Mouse (Mus musculus): Measurements from ENCODE around the gene Eif3i. TPM values are rescaled to one million over a fixed set of nuclear protein-coding genes. Genes with fewer than 3 reads are reported as not detected.

The Eif3i gene
- polyA plus RNA-seq, 1 experiment from 2014 or later = 329 TPM

- H3K27me3 ChIP-seq (replicated peaks; ENCODE audit: control insufficient read depth, insufficient read depth, low read length) = no peaks in the 10 kb centered on the region
- H3K4me3 ChIP-seq (ENCODE audit: low read depth, low read length) = peak overlapping the region; percentile 55
- 2% methylated on average over 36 of the region's 36 CpGs for WGBS
- peak; percentile 70 for ATAC-seq (replicated peaks; ENCODE audit: low FRiP score)
- DNase-seq (ENCODE audit: low spot score) = peak; percentile 88
- H3K9me3 ChIP-seq (ENCODE audit: control insufficient read depth, low read length) = no peaks in the 10 kb centered on the region
- peak overlapping the region; percentile 66 for H3K9ac ChIP-seq (ENCODE audit: low read depth, low read length)
- H3K4me2 ChIP-seq = peak overlapping the region; percentile 74
- peak overlapping the region; percentile 39 for H3K27ac ChIP-seq (ENCODE audit: low read depth, low read length)
- peaks cover 11% of the 10 kb centered on the region for H3K4me1 ChIP-seq (replicated peaks; ENCODE audit: control insufficient read depth, insufficient read depth, low read length)
- H3K36me3 ChIP-seq (ENCODE audit: control insufficient read depth, insufficient read depth, low read length) = no peaks in the 10 kb centered on the region
These were observed 15.4 kb downstream of the Eif3i start for GRCm38 (mm10) chr4:129584884-129585608.

GRCm38 (mm10) chr4:129584370-129584769 lies 16.1 kb downstream of the Eif3i start:
- Histone ChIP-seq H3K9ac (ENCODE audit: low read depth, low read length) (peak overlapping the region; percentile 66), H3K4me2 (peak overlapping the region; percentile 74), H3K27me3 (replicated peaks; ENCODE audit: control insufficient read depth, insufficient read depth, low read length) (no peaks in the 10 kb centered on the region), H3K27ac (ENCODE audit: low read depth, low read length) (peak overlapping the region; percentile 39; the same call in 1 of the 2 replicates), H3K4me3 (ENCODE audit: low read depth, low read length) (peak overlapping the region; percentile 55), H3K36me3 (ENCODE audit: control insufficient read depth, insufficient read depth, low read length) (no peaks in the 10 kb centered on the region), H3K9me3 (ENCODE audit: control insufficient read depth, low read length) (no peaks in the 10 kb centered on the region), H3K4me1 (replicated peaks; ENCODE audit: control insufficient read depth, insufficient read depth, low read length) (peaks cover 11% of the 10 kb centered on the region)
- DNase-seq (ENCODE audit: low spot score) (no peak), ATAC-seq (replicated peaks; ENCODE audit: low FRiP score) (no peak)
- 61% methylated on average over 1 of the region's 1 CpGs for WGBS

GRCm38 (mm10) chr4:129582251-129582650 lies 18.2 kb downstream of the Eif3i start:
- no peak for ATAC-seq (replicated peaks; ENCODE audit: low FRiP score)
- no peak overlapping the region for H3K4me3 ChIP-seq (ENCODE audit: low read depth, low read length)
- no peaks in the 10 kb centered on the region for H3K36me3 ChIP-seq (ENCODE audit: control insufficient read depth, insufficient read depth, low read length)
- no peaks in the 10 kb centered on the region for H3K9me3 ChIP-seq (ENCODE audit: control insufficient read depth, low read length)
- H3K4me2 ChIP-seq = no peak overlapping the region
- H3K27ac ChIP-seq (ENCODE audit: low read depth, low read length) = no peak overlapping the region
- 79% methylated on average over 1 of the region's 1 CpGs for whole genome bisulfite sequencing
- DNase-seq (ENCODE audit: low spot score) = no peak
- H3K4me1 ChIP-seq (replicated peaks; ENCODE audit: control insufficient read depth, insufficient read depth, low read length) = peaks cover 7% of the 10 kb centered on the region
- H3K9ac ChIP-seq (ENCODE audit: low read depth, low read length) = no peak overlapping the region
- H3K27me3 ChIP-seq (replicated peaks; ENCODE audit: control insufficient read depth, insufficient read depth, low read length) = no peaks in the 10 kb centered on the region

- WGBS = 72% methylated on average over 7 of the region's 7 CpGs
- Histone ChIP-seq H3K4me1 (replicated peaks; ENCODE audit: control insufficient read depth, insufficient read depth, low read length) (peaks cover 7% of the 10 kb centered on the region), H3K27ac (ENCODE audit: low read depth, low read length) (no peak overlapping the region), H3K4me3 (ENCODE audit: low read depth, low read length) (no peak overlapping the region), H3K9ac (ENCODE audit: low read depth, low read length) (no peak overlapping the region), H3K27me3 (replicated peaks; ENCODE audit: control insufficient read depth, insufficient read depth, low read length) (no peaks in the 10 kb centered on the region), H3K36me3 (ENCODE audit: control insufficient read depth, insufficient read depth, low read length) (no peaks in the 10 kb centered on the region), H3K9me3 (ENCODE audit: control insufficient read depth, low read length) (no peaks in the 10 kb centered on the region), H3K4me2 (no peak overlapping the region)
- ATAC-seq (replicated peaks; ENCODE audit: low FRiP score) (no peak), DNase-seq (ENCODE audit: low spot score) (no peak)
These were observed 20.1 kb downstream of the Eif3i start for GRCm38 (mm10) chr4:129580347-129580746.

- no peak for DNase-seq (ENCODE audit: low spot score)
- no peak within 1 kb of the TSS for H3K4me3 ChIP-seq (ENCODE audit: low read depth, low read length)
- peaks cover 4% of the 10 kb centered on the region for H3K4me1 ChIP-seq (replicated peaks; ENCODE audit: control insufficient read depth, insufficient read depth, low read length)
- H3K9me3 ChIP-seq (ENCODE audit: control insufficient read depth, low read length) = no peaks in the 10 kb centered on the region
- H3K27ac ChIP-seq (ENCODE audit: low read depth, low read length) = no peak within 1 kb of the TSS
- no peak for ATAC-seq (replicated peaks; ENCODE audit: low FRiP score)
- no peaks in the 10 kb centered on the region for H3K27me3 ChIP-seq (replicated peaks; ENCODE audit: control insufficient read depth, insufficient read depth, low read length)
- no peaks in the 10 kb centered on the region for H3K36me3 ChIP-seq (ENCODE audit: control insufficient read depth, insufficient read depth, low read length)
- H3K4me2 ChIP-seq = peak within 1 kb of the TSS; percentile 42
- H3K9ac ChIP-seq (ENCODE audit: low read depth, low read length) = no peak within 1 kb of the TSS; the same call in 1 of the 2 replicates
- WGBS = 63% methylated on average over 5 of the region's 5 CpGs
These were observed 22.0 kb downstream of the Eif3i start, which contains the start of gene Fam167b for GRCm38 (mm10) chr4:129578466-129578865. Fam167b (minus strand) TSS chr4:129578549.

GRCm38 (mm10) chr4:129577688-129578087 lies 22.8 kb downstream of the Eif3i start:
- WGBS = 73% methylated on average over 7 of the region's 7 CpGs
- Histone ChIP-seq H3K36me3 (ENCODE audit: control insufficient read depth, insufficient read depth, low read length) (no peaks in the 10 kb centered on the region), H3K4me1 (replicated peaks; ENCODE audit: control insufficient read depth, insufficient read depth, low read length) (peaks cover 4% of the 10 kb centered on the region), H3K9ac (ENCODE audit: low read depth, low read length) (no peak overlapping the region; the same call in 1 of the 2 replicates), H3K4me2 (peak overlapping the region; percentile 42; the same call in 1 of the 2 replicates), H3K27me3 (replicated peaks; ENCODE audit: control insufficient read depth, insufficient read depth, low read length) (no peaks in the 10 kb centered on the region), H3K4me3 (ENCODE audit: low read depth, low read length) (no peak overlapping the region), H3K27ac (ENCODE audit: low read depth, low read length) (no peak overlapping the region), H3K9me3 (ENCODE audit: control insufficient read depth, low read length) (no peaks in the 10 kb centered on the region)
- ATAC-seq (replicated peaks; ENCODE audit: low FRiP score) (no peak), DNase-seq (ENCODE audit: low spot score) (no peak)

- Histone ChIP-seq H3K27ac (ENCODE audit: low read depth, low read length) (no peak overlapping the region), H3K4me1 (replicated peaks; ENCODE audit: control insufficient read depth, insufficient read depth, low read length) (peaks cover 4% of the 10 kb centered on the region), H3K9ac (ENCODE audit: low read depth, low read length) (no peak overlapping the region), H3K27me3 (replicated peaks; ENCODE audit: control insufficient read depth, insufficient read depth, low read length) (no peaks in the 10 kb centered on the region), H3K4me2 (peak overlapping the region; percentile 42), H3K9me3 (ENCODE audit: control insufficient read depth, low read length) (no peaks in the 10 kb centered on the region), H3K36me3 (ENCODE audit: control insufficient read depth, insufficient read depth, low read length) (no peaks in the 10 kb centered on the region), H3K4me3 (ENCODE audit: low read depth, low read length) (no peak overlapping the region; the same call in 1 of the 2 replicates)
- WGBS = 36% methylated on average over 21 of the region's 21 CpGs
- DNase-seq (ENCODE audit: low spot score) (peak; percentile 56), ATAC-seq (replicated peaks; ENCODE audit: low FRiP score) (no peak)
These were observed 23.5 kb downstream of the Eif3i start for GRCm38 (mm10) chr4:129576863-129577491.

GRCm38 (mm10) chr4:129575171-129575844 lies 25.1 kb downstream of the Eif3i start:
- H3K27ac ChIP-seq (ENCODE audit: low read depth, low read length) = no peak overlapping the region; the same call in 1 of the 2 replicates
- peaks cover 4% of the 10 kb centered on the region for H3K4me1 ChIP-seq (replicated peaks; ENCODE audit: control insufficient read depth, insufficient read depth, low read length)
- no peak overlapping the region for H3K9ac ChIP-seq (ENCODE audit: low read depth, low read length)
- no peaks in the 10 kb centered on the region for H3K27me3 ChIP-seq (replicated peaks; ENCODE audit: control insufficient read depth, insufficient read depth, low read length)
- ATAC-seq (replicated peaks; ENCODE audit: low FRiP score) (no peak), DNase-seq (ENCODE audit: low spot score) (no peak)
- H3K9me3 ChIP-seq (ENCODE audit: control insufficient read depth, low read length) = no peaks in the 10 kb centered on the region
- H3K36me3 ChIP-seq (ENCODE audit: control insufficient read depth, insufficient read depth, low read length) = no peaks in the 10 kb centered on the region
- 39% methylated on average over 7 of the region's 8 CpGs for WGBS
- peak overlapping the region; percentile 19; the same call in 1 of the 2 replicates for H3K4me2 ChIP-seq
- H3K4me3 ChIP-seq (ENCODE audit: low read depth, low read length) = no peak overlapping the region
